Mouse (Mus musculus) heart, embryonic 14.5 days (tissue): ENCODE results near the gene Sohlh2. TPM values are rescaled to one million over a fixed set of nuclear protein-coding genes. Genes with fewer than 3 reads are reported as not detected.

ENCODE experiments used
- ATAC-seq: fragments of 200-750 bp; cut with Nextera tagmentation; 2 replicates; pipeline ENCODE4 v1.8.0; 2017; ENCODE audit warnings: low read depth, moderate TSS enrichment; ENCODE audit not compliant: insufficient number of reproducible peaks, insufficient read depth, low FRiP score
- H3K27ac ChIP-seq, 2 experiments: fragments of 200-500 bp in 1 of 2; fragments of 300-500 bp in 1 of 2; sonication (generic) in 1 of 2; replicated peaks in 1 of 2; 2 replicates each; pipeline ENCODE4 v1.5.1; 2012 to 2014; ENCODE audit warnings: low read depth in 2 of 2, low read length in 2 of 2, control low read depth in 1 of 2, mild to moderate bottlenecking in 1 of 2, mixed read lengths in 1 of 2; ENCODE audit not compliant: control insufficient read depth in 1 of 2, insufficient read depth in 1 of 2
- H3K27me3 ChIP-seq: fragments of 300-500 bp; sonication (generic); 2 replicates; pipeline ENCODE4 v1.6.1; 2014; ENCODE audit warnings: mild to moderate bottlenecking, low read length, control low read depth; ENCODE audit not compliant: control insufficient read depth, insufficient read depth
- H3K36me3 ChIP-seq: fragments of 300-500 bp; sonication (generic); 2 replicates; pipeline ENCODE4 v1.6.1; 2014; ENCODE audit warnings: mild to moderate bottlenecking, control low read depth, low read length, mixed read lengths; ENCODE audit not compliant: control insufficient read depth, insufficient read depth
- H3K4me1 ChIP-seq, 2 experiments: fragments of 200-500 bp in 1 of 2; fragments of 300-500 bp in 1 of 2; sonication (generic) in 1 of 2; 2 replicates each; pipeline ENCODE4 v1.6.1; 2012 to 2014; ENCODE audit warnings: low read length in 2 of 2, control low read depth in 1 of 2, mixed read lengths in 1 of 2; ENCODE audit not compliant: control insufficient read depth in 2 of 2, insufficient read depth in 2 of 2
- H3K4me2 ChIP-seq: fragments of 300-500 bp; sonication (generic); 2 replicates; pipeline ENCODE4 v1.6.1; 2014; ENCODE audit warnings: mild to moderate bottlenecking, low read length
- H3K4me3 ChIP-seq, 2 experiments: fragments of 200-500 bp in 1 of 2; fragments of 300-500 bp in 1 of 2; sonication (generic) in 1 of 2; 2 replicates each; pipeline ENCODE4 v1.5.1; 2012 to 2014; ENCODE audit warnings: low read length in 2 of 2, mild to moderate bottlenecking in 2 of 2, control low read depth in 1 of 2, low read depth in 1 of 2, moderate library complexity in 1 of 2; ENCODE audit not compliant: control insufficient read depth in 1 of 2, insufficient read depth in 1 of 2
- H3K9ac ChIP-seq: fragments of 300-500 bp; sonication (generic); 2 replicates; pipeline ENCODE4 v1.6.1; 2014; ENCODE audit warnings: mild to moderate bottlenecking, low read length
- H3K9me3 ChIP-seq: fragments of 300-500 bp; sonication (generic); 2 replicates; pipeline ENCODE4 v1.6.1; 2016; ENCODE audit warnings: low read length, control low read depth; ENCODE audit not compliant: control insufficient read depth
- WGBS: fragments of 180-500 bp; shearing (Covaris S2); extraction: QIAGEN DNeasy Blood & Tissue Kit; methylation state at CpG from one replicate; pipeline ENCODE4 v1.1.7; 2014; 5-methylcytosine and 5-hydroxymethylcytosine counted together
- polyA plus RNA-seq: library from polyadenylated mRNA; unstranded; fragments of >200 nt; fragmentation: Nextera tagmentation; extraction: Ambion mirVana; gene quantifications from 2 replicates; pipeline ENCODE4 v1.2.1, GENCODE M21; 2014

The Sohlh2 gene
- polyA plus RNA-seq, 1 experiment from 2014 or later = not detected

GRCm38 (mm10) chr3:55241730-55242421, 60.0 kb downstream of the Sohlh2 start, which contains the start of gene Dclk1:
Gene Dclk1, plus strand, starts transcription at chr3:55242364.
- H3K9me3 ChIP-seq = no peaks in the 10 kb centered on the region
- no peak for ATAC-seq
- peak within 1 kb of the TSS; percentile 70 for H3K9ac ChIP-seq
- peaks cover 4% of the 10 kb centered on the region; the same call in 1 of the 2 replicates for H3K27me3 ChIP-seq
- H3K36me3 ChIP-seq = no peaks in the 10 kb centered on the region
- H3K27ac ChIP-seq = 0 out of 4 replicates have a peak within 1 kb of the TSS, but pooled peaks of 1 of the 2 experiments have one; percentile 19
- H3K4me1 ChIP-seq = peaks cover 6 to 10% of the 10 kb centered on the region in 2 experiments; a peak in 3 of 4 replicates
- WGBS = 28% methylated on average over 10 of the region's 10 CpGs
- peak within 1 kb of the TSS; percentile 57 to 68 for H3K4me3 ChIP-seq
- peak within 1 kb of the TSS; percentile 98 for H3K4me2 ChIP-seq

- ATAC-seq = peak; percentile 75
Observed at GRCm38 (mm10) chr3:55242422-55243055, 60.7 kb downstream of the Sohlh2 start.

GRCm38 (mm10) chr3:55243056-55243471, 61.2 kb downstream of the Sohlh2 start:
- peak overlapping the region; percentile 98 for H3K4me2 ChIP-seq
- peaks cover 6 to 10% of the 10 kb centered on the region in 2 experiments; a peak in 3 of 4 replicates for H3K4me1 ChIP-seq
- H3K9ac ChIP-seq = peak overlapping the region; percentile 70
- H3K27me3 ChIP-seq = peaks cover 4% of the 10 kb centered on the region; the same call in 1 of the 2 replicates
- no peak for ATAC-seq
- H3K36me3 ChIP-seq = no peaks in the 10 kb centered on the region
- H3K9me3 ChIP-seq = no peaks in the 10 kb centered on the region
- H3K27ac ChIP-seq = 0 out of 4 replicates have a peak overlapping the region, but pooled peaks of 1 of the 2 experiments have one; percentile 19
- peak overlapping the region; percentile 57 to 68 for H3K4me3 ChIP-seq
- 4% methylated on average over 8 of the region's 8 CpGs for WGBS

More at GRCm38 (mm10) chr3:55242422-55243055, 60.7 kb downstream of the Sohlh2 start:
- Histone ChIP-seq H3K9ac (peak overlapping the region; percentile 70), H3K9me3 (no peaks in the 10 kb centered on the region), H3K4me1 (peaks cover 6 to 10% of the 10 kb centered on the region in 2 experiments; a peak in 3 of 4 replicates), H3K27ac (0 out of 4 replicates have a peak overlapping the region, but pooled peaks of 1 of the 2 experiments have one; percentile 19), H3K4me3 (peak overlapping the region; percentile 57 to 68), H3K4me2 (peak overlapping the region; percentile 98), H3K36me3 (no peaks in the 10 kb centered on the region), H3K27me3 (peaks cover 4% of the 10 kb centered on the region; the same call in 1 of the 2 replicates)
- 2% methylated on average over 41 of the region's 45 CpGs for WGBS

- ATAC-seq = no peak
- Histone ChIP-seq H3K9me3 (no peaks in the 10 kb centered on the region), H3K27me3 (peaks cover 4% of the 10 kb centered on the region; the same call in 1 of the 2 replicates), H3K27ac (no peak overlapping the region), H3K4me3 (no peak overlapping the region), H3K4me1 (peaks cover 6 to 10% of the 10 kb centered on the region in 2 experiments; a peak in 3 of 4 replicates), H3K4me2 (no peak overlapping the region), H3K9ac (no peak overlapping the region), H3K36me3 (no peaks in the 10 kb centered on the region)
- 82% methylated on average over 6 of the region's 6 CpGs for WGBS
Observed at GRCm38 (mm10) chr3:55244087-55244486, 62.3 kb downstream of the Sohlh2 start.

GRCm38 (mm10) chr3:55246618-55247272, 64.9 kb downstream of the Sohlh2 start:
- Histone ChIP-seq H3K36me3 (no peaks in the 10 kb centered on the region), H3K27ac (no peak overlapping the region), H3K4me3 (no peak overlapping the region), H3K9ac (no peak overlapping the region), H3K4me2 (no peak overlapping the region), H3K27me3 (peaks cover 4% of the 10 kb centered on the region; the same call in 1 of the 2 replicates), H3K4me1 (peaks cover 6 to 10% of the 10 kb centered on the region in 2 experiments; a peak in 3 of 4 replicates), H3K9me3 (no peaks in the 10 kb centered on the region)
- ATAC-seq = no peak
- WGBS = 84% methylated on average over 12 of the region's 12 CpGs

GRCm38 (mm10) chr3:55248048-55248447, 66.2 kb downstream of the Sohlh2 start:
- no peak for ATAC-seq
- Histone ChIP-seq H3K27me3 (no peaks in the 10 kb centered on the region), H3K4me1 (peaks cover 3 to 6% of the 10 kb centered on the region in 2 experiments; a peak in 2 of 4 replicates), H3K4me3 (no peak overlapping the region), H3K9ac (no peak overlapping the region), H3K4me2 (no peak overlapping the region), H3K36me3 (no peaks in the 10 kb centered on the region), H3K27ac (no peak overlapping the region), H3K9me3 (no peaks in the 10 kb centered on the region)
- WGBS = 92% methylated on average over 3 of the region's 3 CpGs

GRCm38 (mm10) chr3:55248508-55248907, 66.7 kb downstream of the Sohlh2 start:
- no peak; the same call in 1 of the 2 replicates for ATAC-seq
- WGBS = 65% methylated on average over 6 of the region's 6 CpGs
- no peaks in the 10 kb centered on the region for H3K9me3 ChIP-seq

More at GRCm38 (mm10) chr3:55248508-55248907, 66.7 kb downstream of the Sohlh2 start:
- no peaks in the 10 kb centered on the region for H3K36me3 ChIP-seq
- H3K4me1 ChIP-seq = 0 out of 4 replicates have a peak, but pooled peaks cover 0 to 2% of the 10 kb centered on the region in 2 experiments
- no peaks in the 10 kb centered on the region for H3K27me3 ChIP-seq
- no peak overlapping the region for H3K27ac ChIP-seq
- no peak overlapping the region for H3K4me2 ChIP-seq
- no peak overlapping the region for H3K4me3 ChIP-seq
- H3K9ac ChIP-seq = no peak overlapping the region
